Mouse (Mus musculus) hindbrain, embryonic 14.5 days (tissue): ENCODE results near the gene Tcap. TPM values are rescaled to one million over a fixed set of nuclear protein-coding genes. Genes with fewer than 3 reads are reported as not detected.
A peak's percentile ranks its signal among the peaks of the same experiment; 100 is the strongest.

ENCODE experiments used
- ATAC-seq: fragments of 200-750 bp; cut with Nextera tagmentation; 2 replicates; pipeline ENCODE4 v1.8.0; 2017; ENCODE audit warnings: moderate number of reproducible peaks, mild to moderate bottlenecking, moderate TSS enrichment, moderate library complexity; ENCODE audit not compliant: low FRiP score
- DNase-seq: peaks from one replicate; pipeline ENCODE4 v3.0.0-alpha.2; 2015; ENCODE audit warnings: low spot score
- H3K27ac ChIP-seq: fragments of 300-500 bp; sonication (generic); 2 replicates; pipeline ENCODE4 v1.5.1; 2014; ENCODE audit warnings: mild to moderate bottlenecking, moderate library complexity
- H3K27me3 ChIP-seq: fragments of 300-500 bp; sonication (generic); 2 replicates; pipeline ENCODE4 v1.6.1; 2014; ENCODE audit warnings: mild to moderate bottlenecking, low read length, mixed read lengths; ENCODE audit not compliant: control insufficient read depth, insufficient read depth
- H3K36me3 ChIP-seq: fragments of 300-500 bp; sonication (generic); replicated peaks from 2 replicates; pipeline ENCODE4 v1.6.1; 2014; ENCODE audit not compliant: control insufficient read depth, insufficient read depth
- H3K4me1 ChIP-seq: fragments of 300-500 bp; sonication (generic); replicated peaks from 2 replicates; pipeline ENCODE4 v1.6.1; 2014; ENCODE audit warnings: antibody characterized with exemption, low read length, mixed read lengths; ENCODE audit not compliant: control insufficient read depth, insufficient read depth
- H3K4me2 ChIP-seq: fragments of 300-500 bp; sonication (generic); replicated peaks from 2 replicates; pipeline ENCODE4 v1.6.1; 2014; ENCODE audit warnings: mild to moderate bottlenecking, moderate library complexity
- H3K4me3 ChIP-seq: fragments of 300-500 bp; sonication (generic); replicated peaks from 2 replicates; pipeline ENCODE4 v1.5.1; 2014; ENCODE audit warnings: mild to moderate bottlenecking, low read length
- H3K9ac ChIP-seq: fragments of 300-500 bp; sonication (generic); 2 replicates; pipeline ENCODE4 v1.6.1; 2014
- H3K9me3 ChIP-seq: fragments of 300-500 bp; sonication (generic); 2 replicates; pipeline ENCODE4 v1.6.1; 2016; ENCODE audit warnings: low read length; ENCODE audit not compliant: control insufficient read depth
- WGBS: fragments of 180-500 bp; shearing (Covaris S2); extraction: QIAGEN DNeasy Blood & Tissue Kit; methylation state at CpG from one replicate; pipeline ENCODE4 v1.1.7; 2014; 5-methylcytosine and 5-hydroxymethylcytosine counted together
- polyA plus RNA-seq: library from polyadenylated mRNA; unstranded; fragments of >200 nt; fragmentation: Nextera tagmentation; extraction: Ambion mirVana; gene quantifications from 2 replicates; pipeline ENCODE4 v1.2.1, GENCODE M21; 2014

The Tcap gene
- polyA plus RNA-seq, 1 experiment from 2014 or later = not detected

DNA sequence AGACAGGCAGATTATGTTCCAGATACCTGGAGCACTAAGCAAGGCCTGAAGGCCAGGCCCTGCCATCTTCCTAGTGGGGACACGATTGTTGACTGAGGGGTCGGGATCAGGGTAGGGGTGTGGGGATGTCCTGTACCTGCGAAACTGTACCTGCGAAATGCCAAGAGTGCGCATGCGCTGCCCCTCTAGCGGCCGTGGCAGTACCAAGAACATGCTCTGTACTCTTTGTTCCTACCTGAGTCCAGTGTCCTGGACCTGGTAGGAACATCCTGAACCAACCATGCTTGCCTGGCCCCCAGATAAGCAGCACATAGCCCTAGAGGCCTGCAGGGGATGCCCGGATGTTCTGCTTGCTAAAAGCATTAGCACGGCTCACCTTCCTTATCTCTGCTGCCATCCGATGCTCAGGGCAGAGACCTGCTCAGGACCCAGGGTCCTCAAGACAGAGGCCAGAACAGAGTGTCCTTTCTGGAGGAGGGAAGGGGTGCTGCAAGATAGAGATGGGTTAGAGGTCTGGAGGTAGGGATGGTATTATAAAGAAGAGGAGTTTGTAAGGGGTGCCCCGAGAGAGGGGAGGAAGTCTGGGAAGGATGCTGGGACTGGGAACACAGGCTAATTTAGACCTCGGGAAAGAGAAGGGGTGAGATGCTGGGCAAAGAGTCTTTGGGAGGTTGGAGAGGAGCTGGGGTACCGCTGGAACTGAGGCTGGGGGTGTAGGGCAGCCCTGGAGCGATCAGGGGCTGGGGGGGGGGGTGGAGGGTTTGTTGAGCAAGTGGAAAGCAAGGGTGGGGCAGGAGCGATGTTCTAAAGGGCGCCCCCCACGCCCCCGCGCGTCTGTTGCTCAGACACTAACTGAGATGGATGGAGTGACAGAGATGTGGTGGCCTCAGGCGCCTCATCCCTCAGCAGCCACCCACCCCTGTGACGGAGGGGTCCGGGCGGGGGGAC is 2.3 kb downstream of the Tcap start, which contains the start of gene Pnmt:
Gene Pnmt, plus strand, starts transcription at position 813 of the 948 bp plus-strand sequence.
- no peak within 1 kb of the TSS for H3K4me3 ChIP-seq
- 56% methylated on average over 25 of the region's 25 CpGs for WGBS
- no peak for ATAC-seq

DNA sequence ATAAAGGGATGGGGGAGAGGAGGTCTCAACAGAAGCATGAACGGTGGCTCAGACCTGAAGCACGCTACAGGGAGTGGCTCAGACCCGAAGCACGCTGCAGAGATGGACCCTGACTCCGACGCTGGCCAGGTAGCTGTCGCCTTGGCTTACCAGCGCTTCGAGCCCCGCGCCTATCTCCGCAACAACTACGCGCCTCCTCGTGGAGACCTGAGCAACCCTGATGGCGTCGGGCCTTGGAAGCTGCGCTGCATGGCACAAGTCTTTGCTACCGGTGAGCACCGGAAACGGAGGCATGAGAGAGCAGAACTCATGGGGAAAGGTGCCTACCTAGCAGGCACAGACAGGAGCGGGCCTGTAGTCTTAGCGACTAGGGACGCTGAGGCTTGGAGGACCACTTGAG is 3.0 kb downstream of the Tcap start:
- H3K27me3 ChIP-seq = peaks cover 21% of the 10 kb centered on the region; the same call in 1 of the 2 replicates
- 0 out of 2 replicates have a peak overlapping the region, but pooled peaks have one; percentile 16 for H3K4me2 ChIP-seq
- no peak overlapping the region for H3K4me3 ChIP-seq

More for the DNA sequence above, 2.3 kb downstream of the Tcap start, which contains the start of gene Pnmt:
- H3K27me3 ChIP-seq = peaks cover 21% of the 10 kb centered on the region; the same call in 1 of the 2 replicates
- no peaks in the 10 kb centered on the region for H3K9me3 ChIP-seq
- H3K36me3 ChIP-seq = 0 out of 2 replicates have a peak, but pooled peaks cover under 1% of the 10 kb centered on the region
- H3K27ac ChIP-seq = no peak within 1 kb of the TSS
- 0 out of 2 replicates have a peak within 1 kb of the TSS, but pooled peaks have one; percentile 16 for H3K4me2 ChIP-seq
- no peaks in the 10 kb centered on the region for H3K4me1 ChIP-seq
- H3K9ac ChIP-seq = no peak within 1 kb of the TSS
- DNase-seq = no peak

DNA sequence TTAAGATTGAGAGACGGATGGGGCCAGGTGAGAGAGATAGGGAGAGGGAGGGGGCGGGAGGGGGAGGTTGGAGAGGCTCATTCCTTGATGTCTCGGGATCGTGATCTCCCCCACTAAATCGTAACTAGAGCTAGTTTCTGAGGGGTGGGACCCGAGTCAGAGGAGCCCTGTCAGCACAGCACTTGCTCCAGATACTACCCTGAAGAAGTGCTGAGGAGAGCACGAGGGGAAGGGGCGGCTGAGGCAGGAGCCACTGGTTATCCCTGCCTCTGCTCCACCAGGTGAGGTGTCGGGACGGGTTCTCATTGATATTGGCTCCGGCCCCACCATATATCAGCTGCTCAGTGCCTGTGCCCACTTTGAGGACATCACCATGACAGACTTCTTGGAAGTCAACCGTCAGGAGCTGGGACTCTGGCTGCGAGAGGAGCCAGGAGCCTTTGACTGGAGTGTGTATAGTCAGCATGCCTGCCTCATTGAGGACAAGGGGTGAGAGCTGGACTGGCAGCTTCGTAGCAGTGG is 3.5 kb downstream of the Tcap start:
- Histone ChIP-seq H3K4me1 (no peaks in the 10 kb centered on the region), H3K36me3 (no peaks in the 10 kb centered on the region), H3K9me3 (no peaks in the 10 kb centered on the region), H3K4me2 (no peak overlapping the region), H3K27me3 (peaks cover 21% of the 10 kb centered on the region; the same call in 1 of the 2 replicates), H3K4me3 (no peak overlapping the region), H3K9ac (no peak overlapping the region), H3K27ac (no peak overlapping the region)
- DNase-seq (no peak), ATAC-seq (no peak)
- WGBS = 59% methylated on average over 13 of the region's 14 CpGs

More for the DNA sequence above, 3.0 kb downstream of the Tcap start:
- H3K4me1 ChIP-seq = no peaks in the 10 kb centered on the region
- no peak overlapping the region for H3K9ac ChIP-seq
- WGBS = 17% methylated on average over 24 of the region's 24 CpGs
- no peaks in the 10 kb centered on the region for H3K36me3 ChIP-seq
- DNase-seq (peak; percentile 26), ATAC-seq (no peak)
- no peak overlapping the region for H3K27ac ChIP-seq
- H3K9me3 ChIP-seq = no peaks in the 10 kb centered on the region

DNA sequence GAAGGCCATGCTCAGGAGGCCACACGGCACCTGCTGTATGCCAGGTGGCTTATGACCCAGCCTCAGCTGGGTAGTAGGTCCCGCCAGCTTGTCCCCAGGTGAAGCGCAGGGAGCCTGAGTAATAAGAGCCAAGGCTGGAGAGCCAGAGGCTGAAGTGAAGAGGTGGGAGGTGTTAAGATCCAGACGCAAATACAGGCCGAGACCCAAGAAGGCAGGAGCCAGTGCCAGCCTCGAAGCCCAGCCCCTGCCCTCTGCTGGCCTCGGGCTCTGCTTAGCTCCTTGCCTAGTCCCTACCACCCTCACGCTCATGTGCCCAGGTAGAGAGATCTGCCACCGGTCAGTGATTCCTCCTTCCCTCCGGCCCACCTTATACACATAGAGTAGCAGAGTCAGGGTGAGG is 4.7 kb downstream of the Tcap start:
- Histone ChIP-seq H3K4me1 (no peaks in the 10 kb centered on the region), H3K27me3 (peaks cover 21% of the 10 kb centered on the region; the same call in 1 of the 2 replicates), H3K27ac (no peak overlapping the region), H3K9me3 (no peaks in the 10 kb centered on the region), H3K4me3 (no peak overlapping the region), H3K36me3 (no peaks in the 10 kb centered on the region), H3K4me2 (no peak overlapping the region), H3K9ac (no peak overlapping the region)
- no peak for DNase-seq
- WGBS = 77% methylated on average over 10 of the region's 10 CpGs
- no peak for ATAC-seq

DNA sequence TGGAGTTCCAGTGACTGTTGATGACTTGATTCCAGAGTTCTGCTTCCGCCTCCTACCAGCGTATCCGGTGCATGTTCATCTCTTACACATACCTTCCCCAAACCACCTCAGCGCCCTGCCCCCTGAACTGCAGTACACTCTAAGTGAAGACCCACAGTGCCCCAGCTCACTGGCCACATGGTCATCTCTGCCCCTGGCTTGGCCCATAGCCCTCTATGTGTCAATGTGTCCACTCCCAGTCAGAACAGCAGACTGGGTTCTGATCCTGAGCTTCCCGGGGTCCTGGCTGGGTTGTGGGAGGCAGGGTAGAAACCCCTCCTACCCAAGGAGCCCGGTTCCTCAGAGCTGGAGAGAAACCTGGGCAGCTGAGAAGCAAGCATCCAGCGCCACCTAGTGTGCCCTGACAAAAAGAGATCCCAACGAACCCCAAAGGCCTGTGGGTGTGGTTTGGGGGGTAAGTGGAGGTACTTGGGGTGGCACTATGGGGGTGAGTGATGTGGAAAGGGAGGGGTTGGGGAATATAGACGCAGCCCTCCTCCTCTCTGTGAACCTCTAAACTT is 5.7 kb downstream of the Tcap start:
- WGBS = 20% methylated on average over 9 of the region's 9 CpGs
- DNase-seq (peak; percentile 52), ATAC-seq (no peak)
- Histone ChIP-seq H3K4me3 (no peak overlapping the region), H3K9me3 (no peaks in the 10 kb centered on the region), H3K4me1 (0 out of 2 replicates have a peak, but pooled peaks cover 3% of the 10 kb centered on the region), H3K27me3 (peaks cover 21% of the 10 kb centered on the region; the same call in 1 of the 2 replicates), H3K27ac (no peak overlapping the region), H3K4me2 (no peak overlapping the region), H3K9ac (no peak overlapping the region), H3K36me3 (no peaks in the 10 kb centered on the region)

DNA sequence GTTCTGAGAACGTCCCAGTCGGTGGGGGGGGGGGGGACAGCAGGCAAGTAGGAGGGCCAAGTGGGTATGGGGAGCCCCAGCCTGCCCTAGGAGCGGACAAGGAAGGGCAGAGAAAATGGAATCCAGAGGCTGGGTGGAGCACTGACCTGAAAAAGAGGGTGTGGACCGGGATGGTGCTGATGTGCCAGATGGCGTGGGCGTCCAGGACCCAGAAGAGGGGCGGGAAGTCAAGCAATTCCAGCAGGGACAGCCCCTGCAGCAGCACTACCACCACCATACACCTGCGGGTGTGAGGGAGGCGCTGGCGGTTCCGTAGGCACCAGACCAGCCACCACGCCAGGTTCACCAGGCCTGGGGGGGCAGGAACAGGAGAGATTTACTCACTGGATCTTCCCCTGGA is 6.5 kb downstream of the Tcap start:
- Histone ChIP-seq H3K27me3 (peaks cover 21% of the 10 kb centered on the region; the same call in 1 of the 2 replicates), H3K36me3 (no peaks in the 10 kb centered on the region), H3K4me1 (0 out of 2 replicates have a peak, but pooled peaks cover 4% of the 10 kb centered on the region), H3K9me3 (no peaks in the 10 kb centered on the region), H3K4me2 (no peak overlapping the region), H3K27ac (no peak overlapping the region), H3K9ac (no peak overlapping the region), H3K4me3 (no peak overlapping the region)
- DNase-seq (no peak), ATAC-seq (no peak)
- WGBS = 77% methylated on average over 12 of the region's 12 CpGs

DNA sequence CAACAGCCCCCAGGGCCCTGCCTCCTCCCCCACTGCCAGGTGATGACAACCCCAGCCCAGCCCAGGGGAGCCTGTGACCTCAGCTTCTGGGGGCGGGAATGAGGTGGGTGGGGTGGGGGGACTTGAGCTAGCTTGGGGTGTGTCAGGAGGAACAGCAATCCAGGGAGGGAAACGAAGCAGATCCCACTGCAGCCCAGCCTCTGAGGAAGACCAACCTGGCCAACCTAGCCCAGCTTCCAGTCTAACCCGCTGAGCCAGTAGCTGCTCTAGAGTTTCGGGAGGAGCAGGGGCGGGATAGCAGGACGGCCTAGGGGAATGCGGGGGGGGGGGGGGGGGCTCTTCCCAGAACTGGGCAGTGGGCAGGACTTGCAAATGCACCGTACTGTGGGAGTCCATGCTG is 8.4 kb downstream of the Tcap start:
- peaks cover 16% of the 10 kb centered on the region; the same call in 1 of the 2 replicates for H3K27me3 ChIP-seq
- H3K9me3 ChIP-seq = no peaks in the 10 kb centered on the region
- H3K4me2 ChIP-seq = no peak overlapping the region
- no peak overlapping the region for H3K4me3 ChIP-seq
- DNase-seq = no peak
- no peak overlapping the region for H3K9ac ChIP-seq
- WGBS = 23% methylated on average over 5 of the region's 8 CpGs
- H3K36me3 ChIP-seq = no peaks in the 10 kb centered on the region
- no peak overlapping the region for H3K27ac ChIP-seq
- H3K4me1 ChIP-seq = 0 out of 2 replicates have a peak, but pooled peaks cover 4% of the 10 kb centered on the region
- no peak for ATAC-seq

DNA sequence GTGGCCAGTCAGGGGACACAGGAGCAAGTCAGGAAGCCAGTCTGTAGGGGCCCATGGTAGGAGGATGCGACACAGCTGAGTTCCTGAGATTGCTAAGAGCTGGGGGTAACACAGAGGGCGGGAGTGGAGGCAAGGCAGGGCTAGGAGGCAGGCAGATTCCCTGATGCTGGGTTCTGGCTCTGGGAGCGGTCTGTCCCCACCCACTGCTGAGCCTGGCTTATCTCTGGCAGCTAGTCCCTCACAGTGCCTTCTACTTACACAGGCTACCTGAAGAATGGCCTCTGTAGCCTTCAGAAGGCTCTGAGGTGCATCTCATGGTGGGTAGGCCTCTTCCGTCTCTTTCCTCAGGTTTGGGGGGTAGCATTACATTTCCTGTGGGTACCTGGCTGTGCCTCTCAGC is 9.0 kb downstream of the Tcap start:
- peaks cover 10% of the 10 kb centered on the region; the same call in 1 of the 2 replicates for H3K27me3 ChIP-seq
- H3K36me3 ChIP-seq = 0 out of 2 replicates have a peak, but pooled peaks cover 2% of the 10 kb centered on the region
- no peak overlapping the region for H3K4me2 ChIP-seq
- no peak overlapping the region for H3K4me3 ChIP-seq
- no peak overlapping the region for H3K27ac ChIP-seq
- 56% methylated on average over 4 of the region's 4 CpGs for WGBS
- no peak overlapping the region for H3K9ac ChIP-seq
- DNase-seq (no peak), ATAC-seq (no peak)
- 0 out of 2 replicates have a peak, but pooled peaks cover 4% of the 10 kb centered on the region for H3K4me1 ChIP-seq
- H3K9me3 ChIP-seq = no peaks in the 10 kb centered on the region

DNA sequence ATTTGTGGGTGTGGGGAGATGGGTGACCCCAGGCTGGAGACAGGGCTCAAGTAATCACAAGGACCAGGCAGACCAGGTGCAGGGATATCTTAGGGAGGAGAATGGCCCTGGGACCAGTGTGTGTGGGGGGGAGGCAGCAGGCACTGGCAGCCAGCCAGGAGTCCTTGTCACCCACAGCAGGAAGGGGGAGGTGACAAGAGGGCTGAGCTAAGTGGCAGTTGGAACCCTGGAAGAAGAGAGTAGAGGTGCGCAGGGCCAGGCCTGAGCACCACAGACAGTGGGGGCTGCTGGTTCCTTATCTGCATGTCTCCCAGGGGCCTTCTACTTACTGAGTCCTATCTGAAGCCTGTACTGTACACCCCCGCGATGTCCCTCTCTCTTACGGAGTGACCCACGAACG is 9.7 kb downstream of the Tcap start:
- no peak for DNase-seq
- Histone ChIP-seq H3K36me3 (0 out of 2 replicates have a peak, but pooled peaks cover 4% of the 10 kb centered on the region), H3K4me2 (no peak overlapping the region), H3K4me1 (0 out of 2 replicates have a peak, but pooled peaks cover 4% of the 10 kb centered on the region), H3K27me3 (peaks cover 4% of the 10 kb centered on the region; the same call in 1 of the 2 replicates), H3K27ac (no peak overlapping the region), H3K4me3 (no peak overlapping the region), H3K9ac (no peak overlapping the region), H3K9me3 (no peaks in the 10 kb centered on the region)
- ATAC-seq = no peak
- WGBS = 75% methylated on average over 6 of the region's 6 CpGs
